Mouse (Mus musculus) intestine, embryonic 14.5 days (tissue): Measurements from ENCODE around the gene Vmn1r208. TPM values are rescaled to one million over a fixed set of nuclear protein-coding genes. Genes with fewer than 3 reads are reported as not detected.

Experiments used
- polyA plus RNA-seq: library from polyadenylated mRNA; unstranded; fragments of >200 nt; fragmentation: Nextera tagmentation; extraction: Ambion mirVana; gene quantifications from 2 replicates; pipeline ENCODE4 v1.2.1, GENCODE M21; 2014

Vmn1r208 gene
- polyA plus RNA-seq, 1 experiment from 2014 or later, result not detected

Other genes with a start within 250 kb of the Vmn1r208 start
- not detected in 2 replicates for gene Vmn1r204, start 224.2 kb downstream of the Vmn1r208 start, polyA plus RNA-seq
- not detected in 2 replicates for gene Vmn1r205, start 184.4 kb downstream of the Vmn1r208 start, polyA plus RNA-seq
- gene Vmn1r206, start 153.1 kb downstream of the Vmn1r208 start, polyA plus RNA-seq, result not detected in 2 replicates
- gene Vmn1r207-ps, start 47.8 kb downstream of the Vmn1r208 start, polyA plus RNA-seq, result not detected in 2 replicates
- not detected in 2 replicates for gene Vmn1r209, start 32.3 kb upstream of the Vmn1r208 start, polyA plus RNA-seq
- not detected in 2 replicates for gene Vmn1r210, start 53.9 kb upstream of the Vmn1r208 start, polyA plus RNA-seq
- gene Vmn1r211, start 80.2 kb upstream of the Vmn1r208 start, polyA plus RNA-seq, result not detected in 2 replicates
- gene Vmn1r212, start 106.8 kb upstream of the Vmn1r208 start, polyA plus RNA-seq, result not detected in 2 replicates
- gene Vmn1r213, start 230.3 kb upstream of the Vmn1r208 start, polyA plus RNA-seq, result not detected in 2 replicates